Mouse (Mus musculus): Measurements from ENCODE around the gene Whamm. TPM values are rescaled to one million over a fixed set of nuclear protein-coding genes. Genes with fewer than 3 reads are reported as not detected.

Whamm gene
- total RNA-seq, 2 experiments from 2014 or later, result 16.0 to 19.7 TPM

- no peak for DNase-seq (ENCODE audit: low spot score in 2 of 2)
These were observed 9.9 kb upstream of the Whamm start for GRCm38 (mm10) chr7:81561211-81561610.

- no peak for DNase-seq (ENCODE audit: low spot score in 2 of 2)
These were observed 7.5 kb upstream of the Whamm start for GRCm38 (mm10) chr7:81563506-81564015.

GRCm38 (mm10) chr7:81564766-81565165 is 6.3 kb upstream of the Whamm start:
- no peak for DNase-seq (ENCODE audit: low spot score in 2 of 2)

- peak; percentile 26 to 48 for DNase-seq (ENCODE audit: low spot score in 2 of 2)
These were observed 5.5 kb upstream of the Whamm start for GRCm38 (mm10) chr7:81565381-81566055.

- DNase-seq (ENCODE audit: low spot score in 2 of 2), result no peak
These were observed 4.7 kb upstream of the Whamm start for GRCm38 (mm10) chr7:81566332-81566731.

GRCm38 (mm10) chr7:81566892-81567291 is 4.2 kb upstream of the Whamm start, which contains the start of gene Fsd2:
TSS of gene Fsd2 (minus strand) at chr7:81566944.
- DNase-seq (ENCODE audit: low spot score in 2 of 2), result no peak

GRCm38 (mm10) chr7:81567396-81567795 is 3.7 kb upstream of the Whamm start:
- DNase-seq (ENCODE audit: low spot score in 2 of 2), result no peak

- no peak for DNase-seq (ENCODE audit: low spot score in 2 of 2)
These were observed 1.2 kb upstream of the Whamm start for GRCm38 (mm10) chr7:81569851-81570250.

- no peak for DNase-seq (ENCODE audit: low spot score in 2 of 2)
These were observed 795 bp upstream of the Whamm start for GRCm38 (mm10) chr7:81570271-81570670.

GRCm38 (mm10) chr7:81570752-81571107 is 336 bp upstream of the Whamm start:
- DNase-seq (ENCODE audit: low spot score in 2 of 2), result no peak

- DNase-seq (ENCODE audit: low spot score in 2 of 2), result no peak
These were observed 925 bp downstream of the Whamm start for GRCm38 (mm10) chr7:81571941-81572441.

GRCm38 (mm10) chr7:81572610-81573268 is 1.7 kb downstream of the Whamm start:
- no peak for DNase-seq (ENCODE audit: low spot score in 2 of 2)

- DNase-seq (ENCODE audit: low spot score in 2 of 2), result no peak
These were observed 2.3 kb downstream of the Whamm start for GRCm38 (mm10) chr7:81573397-81573796.

GRCm38 (mm10) chr7:81573821-81574220 is 2.8 kb downstream of the Whamm start:
- no peak for DNase-seq (ENCODE audit: low spot score in 2 of 2)

- no peak for DNase-seq (ENCODE audit: low spot score in 2 of 2)
These were observed 4.5 kb downstream of the Whamm start for GRCm38 (mm10) chr7:81575606-81576005.

- no peak for DNase-seq (ENCODE audit: low spot score in 2 of 2)
These were observed 6.8 kb downstream of the Whamm start for GRCm38 (mm10) chr7:81577872-81578271.

GRCm38 (mm10) chr7:81578413-81578812 is 7.3 kb downstream of the Whamm start:
- no peak for DNase-seq (ENCODE audit: low spot score in 2 of 2)

GRCm38 (mm10) chr7:81579312-81579711 is 8.2 kb downstream of the Whamm start:
- no peak for DNase-seq (ENCODE audit: low spot score in 2 of 2)

- no peak for DNase-seq (ENCODE audit: low spot score in 2 of 2)
These were observed 12.4 kb downstream of the Whamm start for GRCm38 (mm10) chr7:81583512-81583911.

GRCm38 (mm10) chr7:81585326-81585725 is 14.3 kb downstream of the Whamm start:
- no peak for DNase-seq (ENCODE audit: low spot score in 2 of 2)

GRCm38 (mm10) chr7:81587238-81587637 is 16.2 kb downstream of the Whamm start:
- DNase-seq (ENCODE audit: low spot score in 2 of 2), result no peak

GRCm38 (mm10) chr7:81592686-81593085 is 21.6 kb downstream of the Whamm start:
- DNase-seq (ENCODE audit: low spot score in 2 of 2), result no peak

Data from layer of hippocampus, postnatal 14 days (tissue).